Mouse (Mus musculus) gastrocnemius, postnatal 10 days (tissue): ENCODE measurements around the gene Kcnip2. TPM values are rescaled to one million over a fixed set of nuclear protein-coding genes. Genes with fewer than 3 reads are reported as not detected.
"Not testable (repeated sequence)": the region's sequence is repeated elsewhere in the genome, so short reads cannot be mapped to it uniquely, and the experiment has no call there.

Experiments
- DNase-seq: peaks from one replicate; pipeline ENCODE4 v3.0.0; 2021; ENCODE audit warnings: mixed read lengths
- total RNA-seq, 2 experiments: library from RNA; stranded (reverse); gene quantifications; 2 replicates each; pipeline ENCODE4 v1.2.3; 2021

The Kcnip2 gene
- total RNA-seq, 2 experiments from 2014 or later, result 0.40 to 0.79 TPM

GRCm38 (mm10) chr19:45811028-45811674, 4.7 kb downstream of the Kcnip2 start:
- DNase-seq, result no peak

- DNase-seq, result no peak
Observed at GRCm38 (mm10) chr19:45807732-45808131, 8.1 kb downstream of the Kcnip2 start.

- DNase-seq, result not testable (repeated sequence)
Observed at GRCm38 (mm10) chr19:45805817-45806216, 10.0 kb downstream of the Kcnip2 start.

GRCm38 (mm10) chr19:45804593-45805368, 11.1 kb downstream of the Kcnip2 start:
- DNase-seq, result no peak

- no peak for DNase-seq
Observed at GRCm38 (mm10) chr19:45803408-45803807, 12.5 kb downstream of the Kcnip2 start.

GRCm38 (mm10) chr19:45802702-45803101, 13.2 kb downstream of the Kcnip2 start:
- no peak for DNase-seq

- DNase-seq, result no peak
Observed at GRCm38 (mm10) chr19:45796879-45797278, 19.0 kb downstream of the Kcnip2 start.

- DNase-seq, result no peak
Observed at GRCm38 (mm10) chr19:45796061-45796556, 19.8 kb downstream of the Kcnip2 start.

GRCm38 (mm10) chr19:45795406-45795944, 20.4 kb downstream of the Kcnip2 start:
- DNase-seq, result no peak

GRCm38 (mm10) chr19:45794718-45795117, 21.1 kb downstream of the Kcnip2 start:
- DNase-seq, result no peak

- DNase-seq, result no peak
Observed at GRCm38 (mm10) chr19:45792404-45792803, 23.5 kb downstream of the Kcnip2 start.

- DNase-seq, result no peak
Observed at GRCm38 (mm10) chr19:45789888-45790874, 25.7 kb downstream of the Kcnip2 start.

GRCm38 (mm10) chr19:45789365-45789764, 26.5 kb downstream of the Kcnip2 start:
- no peak for DNase-seq

- DNase-seq, result no peak
Observed at GRCm38 (mm10) chr19:45788337-45788736, 27.5 kb downstream of the Kcnip2 start.

- DNase-seq, result no peak
Observed at GRCm38 (mm10) chr19:45787450-45787849, 28.4 kb downstream of the Kcnip2 start.

- no peak for DNase-seq
Observed at GRCm38 (mm10) chr19:45785470-45785869, 30.4 kb downstream of the Kcnip2 start.

- no peak for DNase-seq
Observed at GRCm38 (mm10) chr19:45783933-45784576, 31.8 kb downstream of the Kcnip2 start.

GRCm38 (mm10) chr19:45783181-45783932, 32.5 kb downstream of the Kcnip2 start, which contains the start of gene Mgea5:
Mgea5 (minus strand) TSS chr19:45783837.
- peak; percentile 96 for DNase-seq

GRCm38 (mm10) chr19:45782315-45783001, 33.4 kb downstream of the Kcnip2 start:
- DNase-seq, result peak; percentile 62

- no peak for DNase-seq
Observed at GRCm38 (mm10) chr19:45781676-45782075, 34.2 kb downstream of the Kcnip2 start.
